Mouse (Mus musculus): ENCODE measurements around the gene Lcn8. TPM values are rescaled to one million over a fixed set of nuclear protein-coding genes. Genes with fewer than 3 reads are reported as not detected.

The Lcn8 gene
- polyA plus RNA-seq, 1 experiment, result not detected

GRCm38 (mm10) chr2:25621229-25622200 lies 31.4 kb upstream of the Lcn8 start, which contains the start of gene Tmem141:
Gene Tmem141 (minus strand): TSS chr2:25622005.
- peak; percentile 96 for DNase-seq
- WGBS, result 6% methylated on average over 34 of the region's 34 CpGs
- no peak for TF ChIP-seq POLR2A (IDR thresholded peaks at IDR 0.05; ENCODE audit: low read depth, low read length)
- TF ChIP-seq CTCF (conservative IDR thresholded peaks at IDR 0.05; ENCODE audit: insufficient read depth, insufficient read length, low read depth, low read length), result peak; percentile 76
- Histone ChIP-seq H3K4me3 (ENCODE audit: insufficient read depth, low read depth, low read length) (peak within 1 kb of the TSS; percentile 90), H3K27me3 (replicated peaks; ENCODE audit: control insufficient read depth, insufficient read depth, low read length) (no peaks in the 10 kb centered on the region), H3K36me3 (ENCODE audit: control insufficient read depth, insufficient read depth, low read length) (no peaks in the 10 kb centered on the region), H3K4me1 (ENCODE audit: control insufficient read depth, insufficient read depth, low read length) (peaks cover 8% of the 10 kb centered on the region), H3K27ac (ENCODE audit: insufficient read depth, low read depth, low read length) (peak within 1 kb of the TSS; percentile 85)

GRCm38 (mm10) chr2:25625986-25626385 lies 26.9 kb upstream of the Lcn8 start:
- DNase-seq, result no peak
- no peak overlapping the region for H3K4me3 ChIP-seq (ENCODE audit: insufficient read depth, low read depth, low read length)
- no peak overlapping the region for H3K27ac ChIP-seq (ENCODE audit: insufficient read depth, low read depth, low read length)
- no peaks in the 10 kb centered on the region for H3K27me3 ChIP-seq (replicated peaks; ENCODE audit: control insufficient read depth, insufficient read depth, low read length)
- H3K4me1 ChIP-seq (ENCODE audit: control insufficient read depth, insufficient read depth, low read length), result peaks cover 6% of the 10 kb centered on the region
- TF ChIP-seq POLR2A (IDR thresholded peaks at IDR 0.05; ENCODE audit: low read depth, low read length) (no peak), CTCF (conservative IDR thresholded peaks at IDR 0.05; ENCODE audit: insufficient read depth, insufficient read length, low read depth, low read length) (no peak)
- no peaks in the 10 kb centered on the region for H3K36me3 ChIP-seq (ENCODE audit: control insufficient read depth, insufficient read depth, low read length)
- 31% methylated on average over 5 of the region's 5 CpGs for WGBS

- Histone ChIP-seq H3K4me3 (ENCODE audit: insufficient read depth, low read depth, low read length) (no peak within 1 kb of the TSS), H3K4me1 (ENCODE audit: control insufficient read depth, insufficient read depth, low read length) (no peaks in the 10 kb centered on the region), H3K27ac (ENCODE audit: insufficient read depth, low read depth, low read length) (no peak within 1 kb of the TSS), H3K36me3 (ENCODE audit: control insufficient read depth, insufficient read depth, low read length) (no peaks in the 10 kb centered on the region), H3K27me3 (replicated peaks; ENCODE audit: control insufficient read depth, insufficient read depth, low read length) (no peaks in the 10 kb centered on the region)
- WGBS, result 82% methylated on average over 6 of the region's 6 CpGs
- TF ChIP-seq POLR2A (IDR thresholded peaks at IDR 0.05; ENCODE audit: low read depth, low read length) (no peak), CTCF (conservative IDR thresholded peaks at IDR 0.05; ENCODE audit: insufficient read depth, insufficient read length, low read depth, low read length) (no peak)
- no peak for DNase-seq
Observed at GRCm38 (mm10) chr2:25627811-25628210, 25.1 kb upstream of the Lcn8 start, which contains the start of gene Fcna. Gene Fcna (minus strand): TSS chr2:25628030.

- no peaks in the 10 kb centered on the region for H3K4me1 ChIP-seq (ENCODE audit: control insufficient read depth, insufficient read depth, low read length)
- WGBS, result 34% methylated on average over 4 of the region's 4 CpGs
- TF ChIP-seq CTCF (conservative IDR thresholded peaks at IDR 0.05; ENCODE audit: insufficient read depth, insufficient read length, low read depth, low read length) (no peak), POLR2A (IDR thresholded peaks at IDR 0.05; ENCODE audit: low read depth, low read length) (no peak)
Observed at GRCm38 (mm10) chr2:25628738-25629137, 24.2 kb upstream of the Lcn8 start.

GRCm38 (mm10) chr2:25633616-25634015 lies 19.3 kb upstream of the Lcn8 start:
- 83% methylated on average over 3 of the region's 3 CpGs for WGBS
- no peak overlapping the region for H3K4me3 ChIP-seq (ENCODE audit: insufficient read depth, low read depth, low read length)
- no peaks in the 10 kb centered on the region for H3K4me1 ChIP-seq (ENCODE audit: control insufficient read depth, insufficient read depth, low read length)
- no peaks in the 10 kb centered on the region for H3K36me3 ChIP-seq (ENCODE audit: control insufficient read depth, insufficient read depth, low read length)
- no peaks in the 10 kb centered on the region for H3K27me3 ChIP-seq (replicated peaks; ENCODE audit: control insufficient read depth, insufficient read depth, low read length)
- TF ChIP-seq CTCF (conservative IDR thresholded peaks at IDR 0.05; ENCODE audit: insufficient read depth, insufficient read length, low read depth, low read length) (no peak), POLR2A (IDR thresholded peaks at IDR 0.05; ENCODE audit: low read depth, low read length) (no peak)
- no peak for DNase-seq
- no peak overlapping the region for H3K27ac ChIP-seq (ENCODE audit: insufficient read depth, low read depth, low read length)

More at GRCm38 (mm10) chr2:25628738-25629137, 24.2 kb upstream of the Lcn8 start:
- Histone ChIP-seq H3K27me3 (replicated peaks; ENCODE audit: control insufficient read depth, insufficient read depth, low read length) (no peaks in the 10 kb centered on the region), H3K36me3 (ENCODE audit: control insufficient read depth, insufficient read depth, low read length) (no peaks in the 10 kb centered on the region), H3K27ac (ENCODE audit: insufficient read depth, low read depth, low read length) (no peak overlapping the region), H3K4me3 (ENCODE audit: insufficient read depth, low read depth, low read length) (no peak overlapping the region)
- DNase-seq, result peak; percentile 60

DNA sequence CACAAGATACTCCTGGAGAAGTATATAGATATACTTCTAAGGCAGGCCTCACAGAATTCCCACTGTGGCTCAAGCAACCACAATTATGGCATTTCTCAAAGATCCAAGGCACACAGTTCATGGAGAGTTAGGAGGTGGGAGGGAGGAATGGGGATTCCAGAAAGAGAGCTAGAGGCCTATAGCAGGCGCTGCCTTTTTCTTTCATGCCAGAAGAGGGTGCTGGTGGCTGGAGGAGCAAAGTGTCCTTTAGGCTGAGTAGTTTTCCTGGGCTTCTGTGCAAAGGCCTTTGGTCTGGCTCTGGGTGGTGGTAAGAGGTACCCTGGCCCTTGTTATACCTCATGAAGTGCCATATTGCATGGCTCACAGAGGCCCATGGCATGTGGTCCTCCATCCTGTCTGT lies 18.9 kb upstream of the Lcn8 start:
- no peaks in the 10 kb centered on the region for H3K27me3 ChIP-seq (replicated peaks; ENCODE audit: control insufficient read depth, insufficient read depth, low read length)
- no peak for DNase-seq
- H3K4me1 ChIP-seq (ENCODE audit: control insufficient read depth, insufficient read depth, low read length), result no peaks in the 10 kb centered on the region
- WGBS, result 79% methylated on average over 1 of the region's 1 CpGs
- peak; percentile 18; the same call in 1 of the 2 replicates for TF ChIP-seq CTCF (conservative IDR thresholded peaks at IDR 0.05; ENCODE audit: insufficient read depth, insufficient read length, low read depth, low read length)
- no peak for TF ChIP-seq POLR2A (IDR thresholded peaks at IDR 0.05; ENCODE audit: low read depth, low read length)
- no peaks in the 10 kb centered on the region for H3K36me3 ChIP-seq (ENCODE audit: control insufficient read depth, insufficient read depth, low read length)
- no peak overlapping the region for H3K4me3 ChIP-seq (ENCODE audit: insufficient read depth, low read depth, low read length)
- no peak overlapping the region for H3K27ac ChIP-seq (ENCODE audit: insufficient read depth, low read depth, low read length)

- DNase-seq, result no peak
- TF ChIP-seq POLR2A (IDR thresholded peaks at IDR 0.05; ENCODE audit: low read depth, low read length) (no peak), CTCF (conservative IDR thresholded peaks at IDR 0.05; ENCODE audit: insufficient read depth, insufficient read length, low read depth, low read length) (peak; percentile 52)
- H3K27ac ChIP-seq (ENCODE audit: insufficient read depth, low read depth, low read length), result no peak overlapping the region
- no peaks in the 10 kb centered on the region for H3K36me3 ChIP-seq (ENCODE audit: control insufficient read depth, insufficient read depth, low read length)
- H3K4me3 ChIP-seq (ENCODE audit: insufficient read depth, low read depth, low read length), result no peak overlapping the region
- no peaks in the 10 kb centered on the region for H3K27me3 ChIP-seq (replicated peaks; ENCODE audit: control insufficient read depth, insufficient read depth, low read length)
- no peaks in the 10 kb centered on the region for H3K4me1 ChIP-seq (ENCODE audit: control insufficient read depth, insufficient read depth, low read length)
- 22% methylated on average over 6 of the region's 6 CpGs for WGBS
Observed at GRCm38 (mm10) chr2:25639890-25640289, 13.0 kb upstream of the Lcn8 start.
